Mouse (Mus musculus) ES-Bruce4 (cell line): Measurements from ENCODE around the gene Kcnq4. TPM values are rescaled to one million over a fixed set of nuclear protein-coding genes. Genes with fewer than 3 reads are reported as not detected.

Source experiments
- H3K27ac ChIP-seq: 2 replicates; pipeline ENCODE4 v1.5.1; 2012; ENCODE audit warnings: low read length, inconsistent platforms; ENCODE audit not compliant: insufficient read depth
- H3K27me3 ChIP-seq: 2 replicates; pipeline ENCODE4 v1.6.1; 2012; ENCODE audit warnings: mild to moderate bottlenecking, low read length, inconsistent platforms; ENCODE audit not compliant: control insufficient read depth, poor library complexity, insufficient read depth, severe bottlenecking
- H3K36me3 ChIP-seq: 2 replicates; pipeline ENCODE4 v1.6.1; 2012; ENCODE audit warnings: inconsistent platforms, mild to moderate bottlenecking, low read length, moderate library complexity; ENCODE audit not compliant: control insufficient read depth, poor library complexity, insufficient read depth, severe bottlenecking
- H3K4me1 ChIP-seq: one replicate; pipeline ENCODE4 v1.8.1; 2011; ENCODE audit warnings: low read length; ENCODE audit not compliant: control insufficient read depth, insufficient read depth
- H3K4me3 ChIP-seq: 2 replicates; pipeline ENCODE4 v1.5.1; 2011; ENCODE audit warnings: low read depth, mild to moderate bottlenecking, low read length
- H3K9ac ChIP-seq: 2 replicates; pipeline ENCODE4 v1.6.1; 2012; ENCODE audit warnings: low read depth, mild to moderate bottlenecking, inconsistent platforms; ENCODE audit not compliant: poor library complexity, severe bottlenecking
- H3K9me3 ChIP-seq: replicated peaks from 2 replicates; pipeline ENCODE4 v1.6.1; 2012; ENCODE audit warnings: mild to moderate bottlenecking, low read length, inconsistent platforms; ENCODE audit not compliant: control insufficient read depth, poor library complexity, insufficient read depth, severe bottlenecking
- CTCF ChIP-seq: IDR thresholded peaks from one replicate; pipeline ENCODE4 v1.8.1; 2011; ENCODE audit warnings: low read depth, low read length
- EP300 ChIP-seq: IDR thresholded peaks from 2 replicates; pipeline ENCODE4 v1.6.1; 2011; ENCODE audit warnings: low read depth, low read length; ENCODE audit not compliant: insufficient read depth
- POLR2A ChIP-seq: IDR thresholded peaks from one replicate; pipeline ENCODE4 v1.8.1; 2011; ENCODE audit warnings: low read length; ENCODE audit not compliant: insufficient read depth
- polyA plus RNA-seq: library from polyadenylated mRNA; stranded (reverse); fragments of >200 nt; gene quantifications from 2 replicates; pipeline ENCODE4 v1.2.4, GENCODE M21; 2011; ENCODE audit warnings: low read depth; ENCODE audit not compliant: missing spikeins, insufficient read depth, insufficient read length

Kcnq4 gene
- polyA plus RNA-seq = 2.5 and 3.2 TPM in 2 replicates

- peak within 1 kb of the TSS; percentile 75 for H3K4me3 ChIP-seq
- TF ChIP-seq CTCF = no peak
- TF ChIP-seq EP300 = no peak
- peak within 1 kb of the TSS; percentile 81 for H3K9ac ChIP-seq
- no peak within 1 kb of the TSS for H3K27ac ChIP-seq
- H3K9me3 ChIP-seq = no peaks in the 10 kb centered on the region
- no peaks in the 10 kb centered on the region for H3K36me3 ChIP-seq
- peaks cover 2% of the 10 kb centered on the region for H3K4me1 ChIP-seq
- H3K27me3 ChIP-seq = peaks cover 8% of the 10 kb centered on the region
Measured at GRCm38 (mm10) chr4:120747941-120748866, at the start of gene Kcnq4. TSS of gene Kcnq4 (minus strand) at chr4:120748612.

- Histone ChIP-seq H3K9me3 (no peaks in the 10 kb centered on the region), H3K4me3 (no peak overlapping the region), H3K27me3 (no peaks in the 10 kb centered on the region), H3K4me1 (peaks cover 1% of the 10 kb centered on the region), H3K9ac (no peak overlapping the region), H3K27ac (no peak overlapping the region), H3K36me3 (no peaks in the 10 kb centered on the region)
- TF ChIP-seq POLR2A (no peak), EP300 (no peak), CTCF (no peak)
Measured at GRCm38 (mm10) chr4:120796687-120797086, 48.3 kb upstream of the Kcnq4 start.

GRCm38 (mm10) chr4:120795646-120796045, 47.2 kb upstream of the Kcnq4 start:
- Histone ChIP-seq H3K4me3 (no peak overlapping the region), H3K9ac (no peak overlapping the region), H3K9me3 (no peaks in the 10 kb centered on the region), H3K27ac (no peak overlapping the region), H3K36me3 (0 out of 2 replicates have a peak, but pooled peaks cover under 1% of the 10 kb centered on the region), H3K27me3 (no peaks in the 10 kb centered on the region), H3K4me1 (peaks cover 1% of the 10 kb centered on the region)
- TF ChIP-seq EP300 (no peak), POLR2A (no peak), CTCF (no peak)

- Histone ChIP-seq H3K27me3 (no peaks in the 10 kb centered on the region), H3K4me1 (peaks cover 1% of the 10 kb centered on the region), H3K4me3 (no peak overlapping the region), H3K27ac (no peak overlapping the region), H3K9me3 (no peaks in the 10 kb centered on the region), H3K36me3 (peaks cover 5% of the 10 kb centered on the region), H3K9ac (no peak overlapping the region)
- TF ChIP-seq EP300 = no peak
Measured at GRCm38 (mm10) chr4:120792918-120793317, 44.5 kb upstream of the Kcnq4 start.

- Histone ChIP-seq H3K4me1 (no peaks in the 10 kb centered on the region), H3K27ac (no peak overlapping the region), H3K4me3 (no peak overlapping the region), H3K27me3 (no peaks in the 10 kb centered on the region), H3K9me3 (no peaks in the 10 kb centered on the region), H3K9ac (no peak overlapping the region), H3K36me3 (peaks cover 7% of the 10 kb centered on the region)
- no peak for TF ChIP-seq POLR2A
- TF ChIP-seq EP300 = no peak
- TF ChIP-seq CTCF = no peak
Measured at GRCm38 (mm10) chr4:120790027-120790426, 41.6 kb upstream of the Kcnq4 start.

GRCm38 (mm10) chr4:120755801-120756200, 7.4 kb upstream of the Kcnq4 start:
- Histone ChIP-seq H3K4me3 (no peak overlapping the region), H3K36me3 (peaks cover 14% of the 10 kb centered on the region), H3K9ac (no peak overlapping the region), H3K4me1 (no peaks in the 10 kb centered on the region), H3K9me3 (no peaks in the 10 kb centered on the region), H3K27me3 (no peaks in the 10 kb centered on the region), H3K27ac (peak overlapping the region; percentile 30; the same call in 1 of the 2 replicates)
- TF ChIP-seq POLR2A (no peak), EP300 (0 out of 2 replicates have a peak, but pooled peaks have one; percentile 26), CTCF (no peak)
